Mouse (Mus musculus) spleen, embryonic (tissue): ENCODE measurements around the gene Fer1l4.

ENCODE experiments used
- CTCF ChIA-PET: fragments of 350-600 bp; sonication (Branson Sonifier 250); formaldehyde crosslinking; loops from one replicate; lab custom pipeline; 2022; lab: Charles Lee

Fer1l4 gene

DNA sequence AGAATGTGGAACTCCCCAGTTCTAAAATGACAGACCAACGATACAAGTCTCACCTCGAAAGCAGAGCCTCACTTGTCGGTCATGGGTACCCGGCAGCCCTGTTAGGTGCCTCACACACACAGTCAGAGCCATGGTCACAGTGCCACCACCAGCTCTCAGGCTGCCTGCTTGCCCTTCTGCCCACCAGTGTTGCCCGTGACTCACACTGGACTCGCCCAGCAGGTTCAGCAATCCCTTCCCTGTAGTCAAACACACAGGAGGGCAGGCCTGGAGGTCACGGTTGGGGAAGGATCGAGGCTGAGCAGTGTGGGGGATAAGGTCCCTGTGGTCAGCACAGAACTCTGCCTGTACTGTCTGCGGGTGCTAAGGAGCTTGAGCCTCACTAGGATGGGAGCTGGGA is at the start of gene Fer1l4:
Gene Fer1l4, minus strand, starts transcription at position 132 of the 400 bp plus-strand sequence.
- CTCF ChIA-PET, result no interaction called here

DNA sequence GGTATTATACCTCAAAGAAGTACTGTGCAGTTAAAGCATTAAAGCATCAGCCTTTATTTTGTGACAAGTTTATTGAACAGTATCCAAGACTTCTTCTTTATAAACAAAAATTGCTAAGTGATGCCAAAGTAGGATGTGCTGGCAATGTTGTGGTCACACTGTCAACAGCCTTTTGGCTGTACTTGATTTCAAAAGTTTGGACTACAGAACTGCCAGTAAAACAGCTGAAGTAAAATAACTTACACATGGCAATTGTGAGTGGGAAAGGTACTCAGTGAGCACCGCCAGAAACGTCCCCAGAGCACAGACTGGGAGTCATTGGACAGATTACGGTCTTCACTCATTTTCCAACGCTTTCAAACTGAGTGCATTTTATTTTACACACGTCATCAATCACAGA is 39.2 kb upstream of the Fer1l4 start:
- CTCF ChIA-PET, result no interaction called here

- CTCF ChIA-PET, result no interaction called here
These were observed 37.1 kb upstream of the Fer1l4 start for GRCm38 (mm10) chr2:156089799-156090198.

GRCm38 (mm10) chr2:156087391-156088110 is 34.8 kb upstream of the Fer1l4 start:
- CTCF ChIA-PET, result no interaction called here

DNA sequence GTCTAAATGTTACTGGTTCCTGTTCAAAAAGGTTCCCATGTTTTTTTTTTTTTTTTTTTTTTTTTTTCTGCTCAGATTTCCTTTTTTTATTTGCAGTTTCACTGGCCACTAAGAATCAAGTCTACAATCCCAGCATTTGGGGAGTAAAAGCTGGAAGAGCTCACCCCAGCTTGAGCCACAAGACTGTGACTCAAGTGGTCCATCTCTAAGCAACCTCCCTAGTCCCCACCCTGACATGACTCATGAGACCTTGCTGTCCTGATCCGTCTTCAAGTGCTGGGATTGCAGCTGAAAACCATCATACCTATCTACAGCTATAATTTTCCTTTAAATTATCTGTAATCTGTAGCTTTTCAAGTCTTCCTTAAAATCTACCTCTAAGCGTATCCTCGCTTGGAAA is 31.8 kb upstream of the Fer1l4 start:
- CTCF ChIA-PET, result interaction anchor here (0.6 to 0.7 kb wide), 2 partner anchors 1442 to 1697 kb away, joined by 3 read pairs; no protein-coding TSS in a partner anchor

GRCm38 (mm10) chr2:156080391-156080790 is 27.6 kb upstream of the Fer1l4 start:
- CTCF ChIA-PET, result no interaction called here

- CTCF ChIA-PET, result no interaction called here
These were observed 26.9 kb upstream of the Fer1l4 start for GRCm38 (mm10) chr2:156079674-156080073.

DNA sequence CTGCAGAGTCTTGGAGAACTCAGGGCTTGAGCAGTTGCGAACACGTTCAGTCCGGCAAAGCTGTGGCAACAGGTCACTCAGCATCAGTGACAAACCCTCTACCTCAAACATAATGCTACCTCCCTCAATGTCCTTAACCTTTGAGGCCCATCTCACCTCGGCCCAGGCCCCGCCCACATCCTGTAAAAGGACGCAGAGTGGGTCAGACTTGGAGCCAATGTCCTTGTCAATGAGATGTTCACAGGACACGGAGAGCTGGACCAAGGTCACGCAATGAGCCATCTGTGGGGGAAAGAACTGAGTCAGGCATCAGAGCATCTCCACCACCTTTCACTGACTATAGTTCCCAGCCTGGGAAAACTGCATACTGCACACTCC is 26.4 kb upstream of the Fer1l4 start:
- CTCF ChIA-PET, result no interaction called here

GRCm38 (mm10) chr2:156078421-156079182 is 25.9 kb upstream of the Fer1l4 start:
- CTCF ChIA-PET, result no interaction called here

GRCm38 (mm10) chr2:156077461-156077860 is 24.7 kb upstream of the Fer1l4 start:
- CTCF ChIA-PET, result no interaction called here

DNA sequence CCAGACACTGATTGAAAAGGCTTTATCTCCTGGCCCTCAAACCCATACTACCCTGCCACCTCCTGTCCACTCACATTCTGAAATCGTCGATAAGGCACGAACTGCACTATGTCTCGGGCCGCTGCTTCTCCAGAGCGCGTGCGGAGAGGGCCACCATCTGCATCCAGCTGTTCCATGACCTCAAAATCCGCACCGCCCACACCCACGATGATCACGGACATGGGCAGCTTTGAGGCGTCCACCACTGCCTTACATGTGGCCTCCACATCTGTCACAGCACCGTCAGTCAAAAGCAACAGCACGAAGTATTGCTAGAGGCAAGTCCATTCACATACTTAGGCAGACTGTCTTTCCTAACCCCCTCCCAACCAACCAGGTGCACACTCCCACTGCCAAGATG is 21.0 kb upstream of the Fer1l4 start:
- CTCF ChIA-PET, result no interaction called here

GRCm38 (mm10) chr2:156071236-156071635 is 18.5 kb upstream of the Fer1l4 start:
- CTCF ChIA-PET, result no interaction called here

GRCm38 (mm10) chr2:156067916-156068315 is 15.2 kb upstream of the Fer1l4 start:
- CTCF ChIA-PET, result no interaction called here

DNA sequence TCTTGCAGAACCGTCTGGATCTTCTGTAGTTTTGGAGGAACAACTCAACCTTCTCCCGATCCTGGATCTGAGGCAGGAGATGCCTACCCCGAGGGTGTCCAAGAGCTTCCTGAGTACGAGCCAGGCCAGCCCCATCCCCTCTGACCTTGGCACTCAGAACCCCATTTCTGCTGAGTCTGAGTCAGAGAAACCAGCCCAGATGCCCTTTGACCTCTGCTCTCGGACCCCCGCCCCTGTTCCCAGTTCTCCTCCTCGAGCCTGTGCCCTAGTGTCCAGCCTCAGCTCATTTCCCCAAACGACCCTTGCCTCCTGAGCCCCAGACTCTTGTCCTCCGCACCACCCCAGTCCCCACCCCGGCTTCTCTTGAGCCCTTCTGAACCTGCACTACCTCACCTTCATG is 13.4 kb upstream of the Fer1l4 start:
- CTCF ChIA-PET, result interaction anchor here (1.2 kb wide), 1 partner anchor 58 kb away, joined by 3 read pairs; the partner anchor contains the start of genes 6430550D23Rik and Ergic3

- CTCF ChIA-PET, result interaction anchor here (1.2 kb wide), 1 partner anchor 57 kb away, joined by 3 read pairs; the partner anchor contains the start of genes 6430550D23Rik and Ergic3
These were observed 12.6 kb upstream of the Fer1l4 start, which contains the start of gene Spag4 for GRCm38 (mm10) chr2:156065099-156066041. Gene Spag4, plus strand, starts transcription at chr2:156065175.

DNA sequence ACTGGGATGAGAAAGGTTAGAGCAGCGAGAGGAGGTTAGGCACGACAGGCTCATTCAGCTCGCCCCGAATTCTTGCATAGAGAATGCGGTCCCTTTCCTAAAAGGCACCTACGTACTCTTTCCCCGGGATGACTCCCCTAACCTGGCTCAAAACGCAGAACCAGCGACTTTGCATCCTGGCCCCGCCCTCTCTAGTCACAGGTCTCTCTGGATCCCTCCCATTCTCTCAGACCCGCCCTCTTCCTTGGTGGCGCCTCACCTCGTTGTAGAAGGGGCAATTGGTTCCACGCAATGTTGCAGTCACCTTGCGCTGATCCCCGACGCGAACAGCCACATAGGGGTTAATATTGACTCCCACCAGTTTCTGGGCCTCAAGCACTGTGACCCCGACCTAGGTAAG is 4.8 kb downstream of the Fer1l4 start:
- CTCF ChIA-PET, result no interaction called here

DNA sequence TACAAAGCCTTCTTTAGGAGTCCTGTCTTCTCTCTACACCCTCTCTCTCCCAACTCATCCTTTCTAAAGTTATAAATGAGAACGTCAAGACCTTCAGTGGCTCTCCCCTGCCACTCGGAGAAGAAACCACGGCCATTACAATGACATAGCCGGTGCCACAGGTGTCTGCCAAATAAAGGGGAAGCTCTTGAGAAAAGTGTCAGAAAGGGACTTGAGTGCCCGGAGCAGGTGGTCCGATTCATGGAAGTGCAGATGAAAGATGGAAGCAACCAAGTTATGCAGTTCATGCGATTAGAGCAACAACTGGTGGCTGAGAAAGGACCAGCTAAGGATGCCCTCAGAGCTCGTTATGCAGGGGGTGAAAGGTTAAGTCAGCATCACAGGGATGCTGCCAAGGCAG is 9.8 kb downstream of the Fer1l4 start:
- CTCF ChIA-PET, result no interaction called here

GRCm38 (mm10) chr2:156039390-156039789 is 13.4 kb downstream of the Fer1l4 start:
- CTCF ChIA-PET, result no interaction called here

DNA sequence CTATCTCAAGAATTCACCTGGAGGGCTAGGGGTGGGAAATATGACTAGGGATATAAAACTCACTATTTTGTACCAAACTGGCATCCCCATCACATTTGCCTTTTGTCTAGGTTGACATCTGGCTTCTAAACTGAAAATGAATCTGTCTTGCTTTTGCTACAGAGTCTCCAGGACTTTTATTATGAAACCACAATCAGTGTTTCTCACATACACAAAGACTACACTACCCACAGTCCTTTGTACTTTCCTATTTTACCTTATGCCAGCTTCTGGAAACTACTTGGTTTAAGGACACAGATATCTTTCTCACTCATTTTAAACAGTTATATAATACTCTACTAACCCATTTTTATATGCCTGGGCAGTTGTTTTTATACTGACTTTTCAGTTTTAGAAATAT is 27.3 kb downstream of the Fer1l4 start:
- CTCF ChIA-PET, result no interaction called here

DNA sequence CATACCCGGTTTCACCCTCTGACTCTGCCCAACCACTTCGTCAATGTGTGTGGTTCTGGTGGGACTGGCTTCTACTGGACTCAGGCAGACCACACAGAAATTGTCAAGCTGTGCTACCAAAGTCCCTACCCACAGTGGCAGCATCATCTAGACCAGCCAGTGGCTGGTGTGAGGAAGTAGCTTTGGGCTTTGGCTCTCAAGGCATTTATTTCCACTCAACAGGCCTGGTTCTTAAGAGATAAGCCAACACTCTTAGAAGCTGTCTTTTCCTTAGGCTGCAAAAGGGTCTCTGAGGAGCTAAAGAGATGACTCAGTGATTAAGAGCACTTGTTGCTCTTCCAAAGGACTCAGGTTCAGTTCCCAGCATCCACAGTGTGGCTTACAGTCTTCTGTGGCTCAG is 31.0 kb downstream of the Fer1l4 start:
- CTCF ChIA-PET, result no interaction called here

- CTCF ChIA-PET, result no interaction called here
These were observed 31.5 kb downstream of the Fer1l4 start for GRCm38 (mm10) chr2:156021219-156021618.

DNA sequence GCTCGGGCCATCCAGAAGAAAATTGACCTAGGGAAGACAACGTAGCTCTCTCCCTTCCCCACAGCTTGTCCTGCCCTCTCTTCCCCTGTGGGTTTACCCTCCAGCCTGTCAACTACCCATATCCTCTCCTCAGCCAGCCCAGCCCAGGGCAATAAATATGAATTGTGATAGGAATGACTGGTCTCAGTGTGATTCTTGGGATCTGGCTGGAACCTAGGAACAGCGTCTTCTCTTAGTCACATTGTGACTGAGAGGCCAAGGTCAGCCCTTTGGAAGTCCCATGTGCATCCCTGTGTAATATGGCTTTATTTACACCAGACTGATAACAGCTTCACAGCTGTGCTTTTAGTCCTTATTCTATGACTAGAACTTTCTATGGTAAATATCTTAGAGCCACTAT is 34.6 kb downstream of the Fer1l4 start:
- CTCF ChIA-PET, result interaction anchor here (0.6 kb wide), 1 partner anchor 1537 kb away, joined by 5 read pairs; no protein-coding TSS in a partner anchor
